Mouse (Mus musculus): ENCODE results near the gene Celsr1.

Celsr1 gene

DNA sequence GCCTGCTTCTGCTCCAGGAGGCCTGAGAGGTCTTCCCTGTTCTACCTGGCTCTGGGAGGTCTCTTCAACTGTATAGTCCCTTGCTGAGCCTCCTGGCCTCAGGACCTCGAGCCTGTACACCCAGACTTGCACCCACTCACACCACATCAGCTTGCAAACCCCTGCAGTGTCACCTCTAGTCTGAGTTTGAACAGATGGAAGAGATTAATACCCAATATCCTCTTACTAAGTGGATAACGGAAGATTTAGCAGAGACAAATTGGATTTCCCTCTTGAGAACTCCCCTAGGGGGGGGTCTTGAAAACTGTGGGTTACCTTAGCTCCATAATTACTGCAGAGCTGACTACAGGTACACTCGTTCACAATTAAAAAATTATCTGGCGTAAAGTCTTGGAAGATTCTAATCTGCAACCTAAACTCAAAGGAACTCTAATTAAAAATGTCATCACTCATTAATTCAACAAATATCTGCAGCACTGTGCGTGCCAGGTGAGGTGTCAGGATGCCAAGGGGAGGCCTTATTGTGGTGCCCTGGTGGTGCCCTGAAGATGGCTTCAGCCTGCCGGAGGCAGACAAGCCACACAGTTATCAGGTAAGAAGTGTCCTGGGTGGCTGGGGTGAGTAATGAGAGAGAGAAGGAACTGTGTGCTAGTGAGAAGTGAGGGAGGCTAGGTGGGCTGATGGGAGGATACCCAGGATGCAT is 38.5 kb downstream of the Celsr1 start:
- no peak for DNase-seq (ENCODE audit: low spot score in 2 of 2)

DNA sequence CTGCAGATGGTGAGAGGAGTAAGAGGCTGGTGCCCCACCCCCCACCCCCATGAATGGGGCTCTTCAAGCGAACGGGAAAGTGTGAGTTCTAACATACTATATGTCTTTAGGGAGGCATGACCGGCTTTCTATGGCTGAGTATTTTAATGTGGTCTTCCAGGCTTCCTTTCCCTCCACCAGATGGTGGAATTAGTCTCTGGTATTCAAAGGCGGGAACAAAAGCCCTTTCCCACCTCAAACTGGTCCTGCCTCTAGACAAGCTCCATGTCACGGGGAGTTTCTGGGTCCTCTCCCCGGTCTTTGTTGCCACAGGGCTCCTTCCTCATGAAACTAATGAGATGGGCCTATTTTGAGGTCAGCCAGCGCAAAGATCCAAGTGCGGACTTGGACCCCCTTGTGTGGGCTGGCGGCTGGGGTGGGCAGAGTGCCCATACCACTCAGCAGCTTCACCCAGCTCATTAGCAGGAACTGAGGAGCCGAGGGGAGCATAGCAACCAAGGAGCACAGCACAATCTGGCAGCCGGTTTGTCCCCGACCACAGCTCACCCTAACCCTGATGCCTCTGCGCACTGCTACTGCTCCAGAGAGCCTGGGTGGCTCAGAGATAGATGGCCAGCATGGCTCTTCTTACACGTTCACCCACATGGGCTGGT is 39.5 kb downstream of the Celsr1 start:
- no peak for DNase-seq (ENCODE audit: low spot score in 2 of 2)

DNA sequence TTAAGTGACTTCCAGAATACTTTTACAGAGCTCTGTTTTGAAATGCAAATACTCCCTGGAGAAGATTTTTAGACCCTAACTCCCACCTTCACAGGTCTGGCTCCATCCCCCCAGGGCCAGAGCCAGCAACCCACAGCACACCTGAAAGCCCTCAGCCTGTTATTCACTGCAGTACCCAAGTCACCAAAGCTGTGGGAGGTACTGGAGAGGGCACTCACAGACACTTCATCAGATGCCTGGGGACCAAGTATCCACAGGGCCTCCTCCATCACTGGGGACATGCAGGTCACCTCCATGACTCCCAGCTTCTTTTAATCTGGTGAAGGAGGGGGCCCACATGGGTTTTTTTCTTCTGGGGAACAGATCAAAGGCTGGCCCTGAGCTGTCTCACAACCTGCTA is 40.2 kb downstream of the Celsr1 start:
- no peak for DNase-seq (ENCODE audit: low spot score in 2 of 2)

GRCm38 (mm10) chr15:85992125-85992495 is 41.5 kb downstream of the Celsr1 start:
- no peak for DNase-seq (ENCODE audit: low spot score in 2 of 2)

GRCm38 (mm10) chr15:85991453-85992124 is 42.0 kb downstream of the Celsr1 start:
- DNase-seq (ENCODE audit: low spot score in 2 of 2) = no peak

GRCm38 (mm10) chr15:85990696-85991443 is 42.7 kb downstream of the Celsr1 start:
- no peak for DNase-seq (ENCODE audit: low spot score in 2 of 2)

DNA sequence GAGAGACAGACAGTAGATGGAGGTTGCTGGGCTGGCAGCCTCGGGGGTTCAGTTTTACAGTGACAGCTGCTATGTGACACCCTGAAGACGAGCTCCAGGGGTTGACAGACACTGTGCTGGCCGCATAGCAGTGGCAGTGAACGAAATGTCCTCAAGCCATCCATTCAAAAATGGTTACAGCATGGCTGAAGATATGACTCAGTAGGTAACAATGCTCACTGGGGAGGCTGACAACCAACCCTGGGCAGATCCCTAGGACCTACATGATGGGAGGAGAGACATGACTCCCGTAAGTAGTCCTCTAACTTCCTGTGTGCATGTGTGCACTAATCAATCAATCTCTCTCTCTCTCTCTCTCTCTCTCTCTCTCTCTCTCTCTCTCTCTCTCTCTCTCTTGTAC is 45.7 kb downstream of the Celsr1 start:
- no peak for DNase-seq (ENCODE audit: low spot score in 2 of 2)

DNA sequence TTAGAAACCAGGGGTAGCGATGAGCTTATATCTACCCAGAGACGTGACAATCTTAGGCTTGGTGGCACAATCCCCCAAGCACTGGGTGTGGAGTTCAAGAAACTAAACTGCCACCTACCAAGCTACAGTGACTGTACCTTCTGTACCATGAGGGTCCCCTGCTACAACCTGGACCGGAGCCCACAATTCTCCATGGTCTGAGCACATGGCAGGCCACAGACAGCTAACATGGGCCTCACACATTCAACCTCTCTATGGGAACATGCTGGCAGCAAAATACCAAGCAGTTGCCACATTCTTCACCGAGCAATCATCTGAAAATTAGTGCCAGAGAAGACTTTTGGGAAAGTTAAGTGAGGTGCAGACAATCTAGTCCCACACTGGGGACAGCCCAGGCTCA is 47.4 kb downstream of the Celsr1 start:
- DNase-seq (ENCODE audit: low spot score in 2 of 2) = no peak

DNA sequence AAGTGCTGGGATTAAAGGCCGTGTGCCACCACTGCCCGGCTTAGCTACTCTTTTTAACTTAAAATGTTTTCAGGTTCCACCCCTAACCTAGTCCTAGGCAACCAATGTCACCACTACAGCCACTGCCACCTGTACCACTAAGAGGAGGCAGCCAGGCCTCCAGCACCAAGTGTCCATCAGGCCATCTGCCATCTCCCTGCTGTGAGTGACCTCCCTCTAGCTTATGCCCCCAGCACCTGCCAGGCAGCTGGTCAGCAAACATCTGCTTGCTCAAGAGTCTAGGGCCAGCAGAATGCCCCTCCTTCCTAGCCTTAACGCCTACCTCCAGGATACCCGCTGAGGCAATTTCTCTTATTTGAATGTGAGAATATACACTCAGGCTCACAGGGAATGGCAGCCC is 48.0 kb downstream of the Celsr1 start:
- no peak for DNase-seq (ENCODE audit: low spot score in 2 of 2)

DNA sequence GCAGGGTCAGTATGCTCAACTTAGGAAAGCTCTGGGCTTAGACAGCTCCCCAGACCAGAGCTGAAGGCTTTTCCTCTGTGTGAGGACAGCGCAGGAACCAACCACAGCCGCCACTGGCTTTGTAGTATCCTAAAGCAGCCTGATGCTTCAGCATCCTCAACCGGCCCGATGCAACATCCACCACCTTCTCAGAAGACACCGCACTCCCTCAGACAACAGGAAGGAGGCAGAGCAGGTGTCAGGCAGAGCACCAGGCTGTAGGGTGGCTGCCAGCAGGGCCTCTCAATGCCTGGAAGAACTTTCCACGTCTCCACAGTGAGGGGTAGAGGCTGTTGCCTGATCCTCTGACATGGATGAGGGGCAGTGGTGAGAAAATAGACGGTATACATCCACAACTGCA is 50.4 kb downstream of the Celsr1 start:
- no peak for DNase-seq (ENCODE audit: low spot score in 2 of 2)

- DNase-seq (ENCODE audit: low spot score in 2 of 2) = no peak
Observed at GRCm38 (mm10) chr15:85982416-85982775, 51.2 kb downstream of the Celsr1 start.

DNA sequence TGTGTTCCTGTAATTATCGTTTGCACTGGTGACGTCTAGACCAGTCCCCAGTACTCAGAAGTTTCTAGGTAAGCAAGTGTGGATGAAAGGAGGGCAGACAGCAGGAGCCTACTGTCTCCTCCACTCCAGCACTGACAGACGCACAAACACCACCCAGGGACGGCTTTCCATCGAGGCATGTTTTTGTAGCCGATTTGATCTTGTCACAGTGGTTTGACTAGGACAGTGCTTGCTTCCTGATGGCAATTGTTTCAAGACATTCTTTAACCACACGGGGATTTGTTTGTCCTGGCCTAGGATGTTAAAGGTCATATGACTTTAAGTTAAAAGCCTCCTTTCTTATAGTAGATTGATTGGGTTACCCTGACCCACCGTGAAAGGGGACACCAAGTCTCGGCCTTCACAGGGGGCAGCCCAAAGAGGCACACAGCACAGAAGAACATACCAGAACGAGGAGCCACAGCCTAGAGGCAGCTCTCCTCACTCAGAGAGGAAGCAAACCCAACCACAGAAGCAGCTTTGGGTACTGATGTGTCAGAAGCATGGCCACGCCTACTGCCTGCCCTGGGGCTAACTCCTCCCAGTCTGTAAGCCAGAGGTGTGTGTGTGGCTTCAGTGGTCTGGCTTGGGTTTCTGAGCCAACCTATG is 51.7 kb downstream of the Celsr1 start:
- no peak for DNase-seq (ENCODE audit: low spot score in 2 of 2)

- DNase-seq (ENCODE audit: low spot score in 2 of 2) = no peak
Observed at GRCm38 (mm10) chr15:85977086-85977485, 56.5 kb downstream of the Celsr1 start.

- DNase-seq (ENCODE audit: low spot score in 2 of 2) = no peak
Observed at GRCm38 (mm10) chr15:85975746-85976145, 57.8 kb downstream of the Celsr1 start.

GRCm38 (mm10) chr15:85971596-85971995 is 62.0 kb downstream of the Celsr1 start:
- no peak for DNase-seq (ENCODE audit: low spot score in 2 of 2)

GRCm38 (mm10) chr15:85970441-85970840 is 63.1 kb downstream of the Celsr1 start:
- no peak for DNase-seq (ENCODE audit: low spot score in 2 of 2)

- DNase-seq (ENCODE audit: low spot score in 2 of 2) = peak in 1 of 2 experiments; percentile 23
Observed at GRCm38 (mm10) chr15:85969707-85970153, 63.8 kb downstream of the Celsr1 start.

DNA sequence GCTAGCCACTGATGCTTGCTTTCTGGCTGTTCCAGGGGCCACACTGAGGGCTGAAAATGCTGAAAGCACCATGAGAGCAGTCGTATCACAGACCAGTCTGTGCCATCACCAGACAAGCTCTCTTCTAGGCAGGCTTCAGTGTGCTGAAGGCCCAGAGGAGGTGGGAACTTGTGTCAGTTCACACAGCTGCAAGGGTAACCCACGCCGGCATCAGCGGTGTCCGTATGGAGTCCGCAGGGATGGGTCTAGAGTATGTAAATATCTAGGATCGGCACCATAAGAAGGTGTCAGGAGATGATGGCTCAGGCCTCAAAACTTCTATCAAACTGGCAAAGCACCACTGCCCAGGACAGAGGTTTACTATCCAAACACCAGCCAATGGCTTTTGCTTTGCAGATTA is 64.3 kb downstream of the Celsr1 start:
- no peak for DNase-seq (ENCODE audit: low spot score in 2 of 2)

- no peak for DNase-seq (ENCODE audit: low spot score in 2 of 2)
Observed at GRCm38 (mm10) chr15:85966032-85966431, 67.5 kb downstream of the Celsr1 start.

DNA sequence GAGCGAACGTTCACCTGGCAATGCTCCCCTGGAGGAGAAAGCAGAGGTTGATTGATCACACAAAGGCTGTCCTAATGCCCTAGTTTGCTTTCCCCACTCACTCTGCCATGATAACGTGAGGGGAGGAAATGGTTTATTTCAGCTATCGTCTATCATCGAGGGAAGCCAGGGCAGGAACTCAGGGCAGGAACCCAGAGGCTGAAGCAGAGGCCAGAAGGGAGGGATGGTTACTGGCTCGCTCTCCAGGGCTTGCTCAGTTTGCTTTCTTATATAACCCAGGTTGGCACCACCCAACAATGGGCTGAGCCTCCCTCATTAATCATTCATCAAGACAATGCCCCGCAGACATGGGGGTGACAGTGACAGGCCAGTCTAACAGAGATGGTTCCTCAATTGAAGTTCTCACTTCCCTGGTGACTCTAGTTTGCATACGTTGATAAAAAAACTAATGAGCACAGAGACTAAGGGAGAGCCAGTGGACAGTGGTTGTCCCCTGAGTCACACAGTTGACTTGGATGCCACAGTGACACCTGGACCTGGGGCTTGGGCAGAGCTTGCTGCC is 70.2 kb downstream of the Celsr1 start:
- DNase-seq (ENCODE audit: low spot score in 2 of 2) = no peak

- DNase-seq (ENCODE audit: low spot score in 2 of 2) = no peak
Observed at GRCm38 (mm10) chr15:85962691-85963090, 70.9 kb downstream of the Celsr1 start.

- DNase-seq (ENCODE audit: low spot score in 2 of 2) = no peak
Observed at GRCm38 (mm10) chr15:85961651-85962050, 71.9 kb downstream of the Celsr1 start.
